Mouse (Mus musculus) midbrain, postnatal 0 days (tissue): ENCODE data around the gene Rbm47. TPM values are rescaled to one million over a fixed set of nuclear protein-coding genes. Genes with fewer than 3 reads are reported as not detected.

Source experiments
- ATAC-seq: fragments of 200-750 bp; cut with Nextera tagmentation; 2 replicates; pipeline ENCODE4 v1.8.0; 2017; ENCODE audit warnings: moderate number of reproducible peaks, mild to moderate bottlenecking, moderate TSS enrichment, moderate library complexity; ENCODE audit not compliant: low FRiP score
- DNase-seq: peaks from one replicate; pipeline ENCODE4 v3.0.0-alpha.2; 2015; ENCODE audit warnings: low spot score
- H3K27ac ChIP-seq: fragments of 300-500 bp; sonication (generic); 2 replicates; pipeline ENCODE4 v1.5.1; 2014; ENCODE audit warnings: low read depth, mild to moderate bottlenecking, low read length, mixed read lengths
- H3K27me3 ChIP-seq: fragments of 300-500 bp; sonication (generic); 2 replicates; pipeline ENCODE4 v1.6.1; 2014; ENCODE audit warnings: low read length, control low read depth, mixed read lengths; ENCODE audit not compliant: insufficient read depth
- H3K36me3 ChIP-seq: fragments of 300-500 bp; sonication (generic); 2 replicates; pipeline ENCODE4 v1.6.1; 2014; ENCODE audit warnings: low read length, control low read depth, mixed read lengths; ENCODE audit not compliant: insufficient read depth
- H3K4me1 ChIP-seq: fragments of 300-500 bp; sonication (generic); 2 replicates; pipeline ENCODE4 v1.6.1; 2014; ENCODE audit warnings: mild to moderate bottlenecking, control low read depth, antibody characterized with exemption, low read length, mixed read lengths; ENCODE audit not compliant: insufficient read depth
- H3K4me2 ChIP-seq: fragments of 300-500 bp; sonication (generic); 2 replicates; pipeline ENCODE4 v1.6.1; 2014; ENCODE audit warnings: low read depth, mild to moderate bottlenecking, low read length, mixed read lengths; ENCODE audit not compliant: poor library complexity, severe bottlenecking
- H3K4me3 ChIP-seq: fragments of 300-500 bp; sonication (generic); 2 replicates; pipeline ENCODE4 v1.5.1; 2014; ENCODE audit warnings: low read depth, mild to moderate bottlenecking, low read length, moderate library complexity
- H3K9ac ChIP-seq: fragments of 300-500 bp; sonication (generic); replicated peaks from 2 replicates; pipeline ENCODE4 v1.6.1; 2014; ENCODE audit warnings: mild to moderate bottlenecking, low read length, moderate library complexity, mixed read lengths; ENCODE audit not compliant: poor library complexity, severe bottlenecking
- H3K9me3 ChIP-seq: fragments of 300-500 bp; sonication (generic); 2 replicates; pipeline ENCODE4 v1.6.1; 2016; ENCODE audit warnings: low read length, control low read depth
- CTCF ChIP-seq: IDR thresholded peaks from 2 replicates; pipeline ENCODE4 v1.5.1; 2016; ENCODE audit warnings: antibody characterized with exemption, mild to moderate bottlenecking
- WGBS: fragments of 180-500 bp; shearing (Covaris S2); extraction: QIAGEN DNeasy Blood & Tissue Kit; methylation state at CpG from one replicate; pipeline ENCODE4 v1.1.7; 2014; 5-methylcytosine and 5-hydroxymethylcytosine counted together
- polyA plus RNA-seq: library from polyadenylated mRNA; unstranded; fragments of >200 nt; fragmentation: Nextera tagmentation; extraction: Ambion mirVana; gene quantifications from 2 replicates; pipeline ENCODE4 v1.2.1, GENCODE M21; 2015
- total RNA-seq: library from RNA; depleted of rRNA; stranded (reverse); fragments of >200 nt; gene quantifications from 2 replicates; pipeline ENCODE4 v1.2.3, GENCODE M21; 2014

Gene Rbm47
- total and polyA plus RNA-seq, 2 experiments from 2014 or later, result 1.4 to 2.5 TPM

DNA sequence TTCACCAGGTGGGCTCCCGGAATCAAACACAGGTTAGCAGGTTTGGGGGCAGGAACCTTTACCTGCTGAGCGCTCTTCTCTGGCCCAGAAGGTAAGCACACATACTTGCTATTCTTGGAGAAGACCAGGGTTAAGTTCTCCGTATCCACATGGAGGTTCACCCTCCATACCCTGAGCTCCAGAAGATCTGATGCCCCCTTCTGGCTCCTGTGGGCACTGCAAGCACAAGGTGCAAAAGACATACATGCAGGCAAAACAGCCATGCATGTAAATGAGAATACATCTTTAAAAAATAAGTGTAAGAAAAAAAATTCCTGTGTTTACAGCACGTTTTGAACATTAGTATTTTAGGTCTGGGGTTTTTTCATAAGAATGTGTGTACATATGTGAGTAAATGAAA, 116.2 kb downstream of the Rbm47 start:
- peak; percentile 45 for TF ChIP-seq CTCF
- no peak for DNase-seq
- Histone ChIP-seq H3K4me3 (no peak overlapping the region), H3K4me2 (no peak overlapping the region), H3K9ac (no peak overlapping the region), H3K4me1 (no peaks in the 10 kb centered on the region), H3K27ac (no peak overlapping the region), H3K36me3 (no peaks in the 10 kb centered on the region), H3K27me3 (no peaks in the 10 kb centered on the region), H3K9me3 (no peaks in the 10 kb centered on the region)
- ATAC-seq, result no peak
- WGBS, result 83% methylated on average over 4 of the region's 4 CpGs

DNA sequence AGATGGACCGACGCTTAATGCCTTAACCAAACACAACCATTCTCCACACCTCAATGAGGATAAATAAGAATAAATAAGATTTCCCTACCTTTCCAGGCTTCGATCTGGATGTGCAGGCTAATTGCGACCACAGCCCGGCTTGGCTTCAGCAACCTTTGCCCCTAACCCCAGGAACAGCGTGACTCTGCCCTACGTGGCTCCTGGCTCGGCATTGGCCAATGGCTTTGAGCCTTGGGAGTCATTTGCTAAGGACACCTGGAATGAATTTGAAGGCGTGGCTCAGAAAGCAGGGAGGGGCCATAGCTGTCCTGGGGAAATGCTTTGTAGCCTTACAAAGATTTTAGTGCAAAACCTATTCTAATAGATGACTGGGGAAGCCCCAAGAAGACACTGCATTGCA, 118.5 kb downstream of the Rbm47 start:
- DNase-seq, result no peak
- Histone ChIP-seq H3K9ac (no peak overlapping the region), H3K9me3 (no peaks in the 10 kb centered on the region), H3K36me3 (no peaks in the 10 kb centered on the region), H3K4me1 (no peaks in the 10 kb centered on the region), H3K27me3 (no peaks in the 10 kb centered on the region), H3K4me2 (no peak overlapping the region), H3K4me3 (no peak overlapping the region), H3K27ac (no peak overlapping the region)
- 70% methylated on average over 9 of the region's 9 CpGs for WGBS
- no peak for TF ChIP-seq CTCF
- ATAC-seq, result no peak

DNA sequence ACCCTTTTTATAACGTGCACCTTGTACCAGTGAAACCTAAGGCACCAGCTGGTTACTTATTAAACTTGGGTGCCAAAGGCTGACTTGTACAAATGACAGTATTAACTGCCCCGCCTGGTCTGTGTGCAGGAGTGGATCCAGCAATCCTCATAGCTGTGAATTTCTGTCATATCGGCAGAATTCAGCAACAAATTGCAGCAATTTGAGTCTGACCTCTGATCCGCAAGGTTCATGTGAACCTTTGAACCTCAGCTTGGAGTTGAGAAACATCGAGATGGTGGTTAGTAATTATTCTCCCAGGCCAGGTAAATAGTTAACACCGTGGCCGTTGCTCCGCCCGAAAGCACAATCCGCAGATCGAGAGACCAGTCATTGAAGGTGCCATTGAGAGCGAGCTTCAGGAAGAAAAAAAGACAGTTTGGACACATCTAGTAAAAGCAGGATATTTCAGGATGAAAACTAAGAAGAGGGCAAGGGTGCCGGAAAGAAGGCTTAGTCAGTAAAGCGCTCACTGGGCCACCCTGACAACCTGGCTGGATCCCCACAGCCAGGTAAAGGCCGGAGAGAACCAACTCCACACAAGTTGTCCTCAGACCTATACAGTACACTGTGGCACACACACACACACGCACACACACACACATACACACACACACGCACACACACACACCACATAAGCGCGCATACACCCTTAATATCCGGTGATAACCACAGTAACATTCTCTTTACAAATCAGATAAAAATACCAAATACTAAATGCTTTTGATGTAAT, 120.0 kb downstream of the Rbm47 start:
- 92% methylated on average over 20 of the region's 20 CpGs for WGBS
- Histone ChIP-seq H3K9me3 (no peaks in the 10 kb centered on the region), H3K27ac (no peak overlapping the region), H3K27me3 (no peaks in the 10 kb centered on the region), H3K4me2 (no peak overlapping the region), H3K4me1 (no peaks in the 10 kb centered on the region), H3K9ac (no peak overlapping the region), H3K4me3 (no peak overlapping the region), H3K36me3 (no peaks in the 10 kb centered on the region)
- DNase-seq (no peak), ATAC-seq (no peak)
- no peak for TF ChIP-seq CTCF

DNA sequence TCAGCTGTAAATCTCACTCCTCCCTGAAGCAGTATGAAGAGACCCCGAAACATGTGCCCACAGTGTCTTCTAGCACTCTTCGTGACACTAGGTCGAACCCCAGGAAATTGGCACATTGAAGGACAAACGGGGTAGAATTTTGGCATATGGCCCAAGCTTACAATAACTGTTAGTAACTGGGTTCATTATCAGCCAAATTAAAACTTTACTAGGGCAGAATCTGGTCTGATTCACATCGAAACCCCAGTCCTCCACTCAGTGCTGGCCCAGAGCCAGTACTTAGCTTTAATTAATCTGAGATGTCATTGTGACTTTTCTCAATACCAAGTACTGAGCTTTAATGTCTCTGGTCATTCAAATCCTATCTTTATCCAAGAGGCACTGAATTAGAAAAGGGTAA, 122.1 kb downstream of the Rbm47 start:
- no peaks in the 10 kb centered on the region for H3K36me3 ChIP-seq
- H3K9ac ChIP-seq, result no peak overlapping the region
- H3K27ac ChIP-seq, result no peak overlapping the region
- H3K4me2 ChIP-seq, result no peak overlapping the region
- TF ChIP-seq CTCF, result no peak
- no peaks in the 10 kb centered on the region for H3K9me3 ChIP-seq
- no peaks in the 10 kb centered on the region for H3K4me1 ChIP-seq
- H3K4me3 ChIP-seq, result no peak overlapping the region
- 80% methylated on average over 5 of the region's 5 CpGs for WGBS
- ATAC-seq (no peak), DNase-seq (no peak)
- no peaks in the 10 kb centered on the region for H3K27me3 ChIP-seq

DNA sequence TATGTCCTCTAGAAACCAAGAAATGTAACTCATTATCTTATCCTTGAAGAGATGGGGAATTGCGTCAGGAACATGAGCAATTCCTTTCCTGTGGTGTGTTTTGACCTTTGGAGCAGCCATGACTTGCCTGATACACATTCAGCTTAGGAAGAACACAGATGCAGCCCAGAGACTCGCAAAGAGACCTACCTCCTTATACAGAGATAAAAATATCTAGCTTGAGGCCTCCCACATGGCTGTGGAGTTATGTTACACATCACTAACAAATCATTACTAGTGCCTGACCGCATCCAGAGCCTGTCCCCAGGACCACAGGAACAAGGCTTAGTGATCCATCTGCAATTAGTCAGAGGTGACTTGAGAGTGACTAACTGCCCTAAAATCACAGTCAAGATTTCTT, 126.6 kb downstream of the Rbm47 start:
- no peak for DNase-seq
- Histone ChIP-seq H3K27ac (no peak overlapping the region), H3K4me1 (no peaks in the 10 kb centered on the region), H3K9ac (no peak overlapping the region), H3K36me3 (no peaks in the 10 kb centered on the region), H3K4me3 (no peak overlapping the region), H3K9me3 (no peaks in the 10 kb centered on the region), H3K27me3 (no peaks in the 10 kb centered on the region), H3K4me2 (no peak overlapping the region)
- 87% methylated on average over 3 of the region's 3 CpGs for WGBS
- no peak for ATAC-seq
- no peak for TF ChIP-seq CTCF

DNA sequence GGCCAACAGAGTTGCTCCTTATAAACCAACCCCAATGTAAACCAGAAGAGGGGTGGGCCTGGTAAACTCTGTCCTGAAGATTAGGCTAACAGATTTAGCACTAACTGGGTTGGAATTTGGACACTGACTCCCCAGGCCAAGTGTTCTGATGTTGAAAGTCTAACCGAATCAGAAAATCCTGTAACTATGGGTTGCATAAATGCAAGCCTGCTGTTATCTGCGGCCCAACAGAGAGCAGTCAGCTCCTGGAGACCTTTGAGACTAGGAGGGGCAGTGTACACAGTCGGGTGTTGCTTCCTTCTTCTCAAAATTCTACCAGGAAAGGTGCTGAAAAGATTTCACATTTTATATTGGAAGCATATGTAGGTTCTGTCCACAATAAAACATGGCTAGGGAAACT, 129.0 kb downstream of the Rbm47 start:
- Histone ChIP-seq H3K9me3 (no peaks in the 10 kb centered on the region), H3K9ac (no peak overlapping the region), H3K4me3 (no peak overlapping the region), H3K27me3 (no peaks in the 10 kb centered on the region), H3K36me3 (no peaks in the 10 kb centered on the region), H3K4me1 (no peaks in the 10 kb centered on the region), H3K27ac (no peak overlapping the region), H3K4me2 (no peak overlapping the region)
- no peak for ATAC-seq
- WGBS, result 78% methylated on average over 3 of the region's 3 CpGs
- no peak for TF ChIP-seq CTCF
- no peak for DNase-seq
